Mouse (Mus musculus): ENCODE results near the gene Klhdc10. TPM values are rescaled to one million over a fixed set of nuclear protein-coding genes. Genes with fewer than 3 reads are reported as not detected.
A peak's percentile ranks its signal among the peaks of the same experiment; 100 is the strongest.
"Not testable (repeated sequence)": the region's sequence is repeated elsewhere in the genome, so short reads cannot be mapped to it uniquely, and the experiment has no call there.

Klhdc10 gene
- polyA plus RNA-seq, 1 experiment from 2014 or later, result 29.4 TPM

DNA sequence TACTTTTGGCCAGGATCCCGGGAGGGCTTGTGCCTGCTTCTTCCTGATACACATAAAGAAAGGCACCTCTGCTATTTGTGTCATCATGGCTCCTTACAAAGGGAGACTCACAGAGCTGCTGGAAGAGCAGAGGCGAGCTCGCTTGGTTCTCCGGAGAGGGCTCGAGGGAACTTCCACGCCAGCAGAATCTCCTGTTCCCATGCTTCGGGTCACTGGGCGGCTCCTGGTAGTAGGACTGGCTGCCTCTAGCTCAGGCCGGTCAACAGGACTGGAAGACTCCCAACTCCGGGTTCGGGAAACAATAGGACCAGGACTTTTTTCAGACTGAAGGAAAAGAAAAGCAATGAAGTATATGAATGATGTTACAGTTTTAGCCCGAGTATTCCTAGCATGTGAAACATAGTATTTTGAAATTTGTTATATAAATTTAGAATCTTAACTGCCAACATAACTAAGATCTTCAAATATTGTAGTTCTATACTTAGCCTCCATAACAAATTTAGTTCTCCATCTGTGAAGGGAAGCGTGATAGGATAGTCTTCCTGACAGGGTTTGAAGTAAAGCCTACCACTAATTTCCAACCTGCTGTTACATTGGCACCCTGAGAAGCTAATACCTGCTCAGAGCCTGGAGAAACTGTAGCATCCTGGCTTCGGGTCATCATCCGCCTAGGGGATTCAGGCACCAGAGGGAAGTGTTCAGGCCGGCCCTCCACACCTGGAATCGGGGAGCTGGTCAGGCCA, 28.9 kb upstream of the Klhdc10 start:
- Histone ChIP-seq H3K36me3 (peaks cover 90% of the 10 kb centered on the region), H3K4me3 (replicated peaks) (no peak overlapping the region), H3K9me3 (replicated peaks) (no peaks in the 10 kb centered on the region), H3K27ac (replicated peaks) (no peak overlapping the region), H3K4me2 (no peak overlapping the region), H3K27me3 (replicated peaks) (no peaks in the 10 kb centered on the region), H3K4me1 (no peaks in the 10 kb centered on the region), H3K9ac (replicated peaks) (no peak overlapping the region)
- ATAC-seq (ENCODE audit: low FRiP score), result no peak
- WGBS, result 94% methylated on average over 17 of the region's 17 CpGs

DNA sequence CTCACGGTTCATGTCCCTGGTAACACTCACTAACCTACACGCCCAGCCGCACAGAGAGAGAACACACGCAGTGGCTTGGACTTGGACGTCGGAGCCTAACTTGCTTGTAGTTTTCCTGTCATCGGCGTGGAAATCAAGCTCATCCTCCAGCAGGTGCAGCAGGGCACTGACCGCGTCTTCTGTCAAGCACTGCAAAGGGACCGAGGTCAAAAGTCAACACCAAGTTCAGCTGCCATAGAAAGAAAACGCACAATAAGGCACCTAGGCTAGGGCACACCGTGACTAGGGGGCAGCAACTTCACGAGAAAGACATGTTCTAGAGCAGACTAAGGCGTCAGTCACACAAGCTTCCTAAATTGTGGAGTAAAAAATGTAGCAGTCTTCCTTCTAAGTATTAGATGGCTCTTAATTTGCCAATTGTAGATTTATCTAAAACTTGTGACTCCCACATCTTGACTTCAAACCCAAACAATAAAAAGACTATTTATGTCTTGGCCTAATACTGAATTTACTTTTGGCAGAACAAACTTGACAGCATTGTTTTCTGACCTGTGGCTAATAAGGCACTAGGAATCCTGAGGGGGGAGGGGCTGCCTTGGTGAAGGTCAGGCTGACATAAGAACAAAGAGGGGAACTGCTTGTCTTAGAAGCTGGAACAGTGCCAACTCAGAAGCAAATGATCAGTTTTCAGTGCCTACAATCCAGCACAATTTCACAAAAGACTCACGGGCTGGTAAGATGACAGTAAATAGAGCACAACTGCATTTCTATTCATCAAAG, 26.7 kb upstream of the Klhdc10 start:
- Histone ChIP-seq H3K27ac (replicated peaks) (no peak overlapping the region), H3K36me3 (peaks cover 85% of the 10 kb centered on the region), H3K9ac (replicated peaks) (no peak overlapping the region), H3K4me1 (no peaks in the 10 kb centered on the region), H3K27me3 (replicated peaks) (no peaks in the 10 kb centered on the region), H3K4me3 (replicated peaks) (no peak overlapping the region), H3K9me3 (replicated peaks) (no peaks in the 10 kb centered on the region), H3K4me2 (no peak overlapping the region)
- no peak for ATAC-seq (ENCODE audit: low FRiP score)
- WGBS, result 87% methylated on average over 16 of the region's 16 CpGs

DNA sequence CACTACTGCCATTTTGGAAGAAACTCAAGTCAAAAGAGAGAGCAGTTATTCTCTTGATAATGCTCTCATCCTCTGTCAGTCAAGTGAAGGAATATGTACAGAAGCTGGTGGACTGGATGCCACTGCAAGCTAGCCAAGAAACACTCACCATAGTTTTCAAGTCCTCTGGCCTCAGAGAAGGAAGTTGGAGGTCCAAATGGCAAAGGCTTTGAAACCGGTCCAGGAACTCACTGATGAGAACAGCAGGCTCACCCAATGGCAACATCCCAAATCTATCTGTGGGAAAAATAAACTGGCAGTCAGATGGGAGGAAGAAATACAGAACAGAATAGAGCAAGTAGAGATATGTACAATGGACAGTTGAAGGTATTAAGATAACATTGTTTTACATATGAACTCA, 25.9 kb upstream of the Klhdc10 start:
- no peak for ATAC-seq (ENCODE audit: low FRiP score)

DNA sequence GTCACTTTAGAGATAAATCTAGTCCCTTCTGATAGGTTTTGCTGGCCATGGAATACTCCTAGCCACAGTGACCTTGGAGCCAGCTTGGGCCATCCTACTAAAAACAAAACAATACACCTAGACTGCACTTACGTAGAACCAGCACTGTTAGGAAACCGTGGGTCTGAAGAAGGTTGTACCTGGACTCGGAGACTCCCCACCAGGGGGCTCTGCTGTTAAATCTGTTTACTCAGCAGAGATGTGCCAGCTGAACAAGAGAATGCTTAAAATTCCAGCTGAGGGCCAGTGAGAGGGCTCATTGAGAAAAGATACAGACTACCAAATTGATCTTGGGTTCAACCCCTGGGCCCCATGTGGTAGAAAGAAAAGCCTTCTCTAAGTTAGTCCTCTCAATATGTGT, 20.6 kb upstream of the Klhdc10 start:
- Histone ChIP-seq H3K9me3 (replicated peaks) (no peaks in the 10 kb centered on the region), H3K9ac (replicated peaks) (no peak overlapping the region), H3K36me3 (peaks cover 81% of the 10 kb centered on the region), H3K4me2 (no peak overlapping the region), H3K27me3 (replicated peaks) (no peaks in the 10 kb centered on the region), H3K4me1 (no peaks in the 10 kb centered on the region), H3K4me3 (replicated peaks) (no peak overlapping the region), H3K27ac (replicated peaks) (no peak overlapping the region)
- 72% methylated on average over 3 of the region's 3 CpGs for WGBS
- ATAC-seq (ENCODE audit: low FRiP score), result no peak

More for the DNA sequence above, 25.9 kb upstream of the Klhdc10 start:
- H3K4me1 ChIP-seq, result no peaks in the 10 kb centered on the region
- no peak overlapping the region for H3K27ac ChIP-seq (replicated peaks)
- no peak overlapping the region for H3K4me3 ChIP-seq (replicated peaks)
- H3K9ac ChIP-seq (replicated peaks), result no peak overlapping the region
- H3K9me3 ChIP-seq (replicated peaks), result no peaks in the 10 kb centered on the region
- WGBS, result 91% methylated on average over 1 of the region's 1 CpGs
- no peak overlapping the region for H3K4me2 ChIP-seq
- H3K36me3 ChIP-seq, result peaks cover 85% of the 10 kb centered on the region
- no peaks in the 10 kb centered on the region for H3K27me3 ChIP-seq (replicated peaks)

DNA sequence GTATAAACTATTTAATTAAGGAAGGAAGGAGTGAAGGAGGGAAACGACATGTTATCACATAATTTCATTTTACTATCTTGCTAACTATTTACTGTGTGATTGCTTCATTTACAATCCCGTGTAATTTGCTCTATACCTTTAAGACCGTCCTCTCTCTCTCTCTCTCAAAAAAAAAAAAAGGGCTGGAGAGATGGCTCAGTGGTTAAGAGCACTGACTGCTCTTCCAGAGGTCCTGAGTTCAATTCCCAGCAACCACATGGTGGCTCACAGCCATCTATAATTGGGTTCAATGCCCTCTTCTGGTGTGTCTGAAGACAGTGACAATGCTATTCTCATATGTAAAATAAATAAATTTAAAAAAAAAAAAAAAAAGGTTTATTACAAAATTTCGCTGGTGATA, 11.4 kb upstream of the Klhdc10 start:
- 15% methylated on average over 4 of the region's 4 CpGs for WGBS
- peaks cover 16% of the 10 kb centered on the region for H3K36me3 ChIP-seq
- H3K27ac ChIP-seq (replicated peaks), result peak overlapping the region; percentile 76
- peak overlapping the region; percentile 81 for H3K4me3 ChIP-seq (replicated peaks)
- 0 out of 2 replicates have a peak, but pooled peaks have one; percentile 26 for ATAC-seq (ENCODE audit: low FRiP score)
- not testable (repeated sequence) for H3K27me3 ChIP-seq (replicated peaks); H3K9me3 ChIP-seq (replicated peaks); H3K4me1 ChIP-seq
- peak overlapping the region; percentile 54 for H3K4me2 ChIP-seq
- peak overlapping the region; percentile 75 for H3K9ac ChIP-seq (replicated peaks)

DNA sequence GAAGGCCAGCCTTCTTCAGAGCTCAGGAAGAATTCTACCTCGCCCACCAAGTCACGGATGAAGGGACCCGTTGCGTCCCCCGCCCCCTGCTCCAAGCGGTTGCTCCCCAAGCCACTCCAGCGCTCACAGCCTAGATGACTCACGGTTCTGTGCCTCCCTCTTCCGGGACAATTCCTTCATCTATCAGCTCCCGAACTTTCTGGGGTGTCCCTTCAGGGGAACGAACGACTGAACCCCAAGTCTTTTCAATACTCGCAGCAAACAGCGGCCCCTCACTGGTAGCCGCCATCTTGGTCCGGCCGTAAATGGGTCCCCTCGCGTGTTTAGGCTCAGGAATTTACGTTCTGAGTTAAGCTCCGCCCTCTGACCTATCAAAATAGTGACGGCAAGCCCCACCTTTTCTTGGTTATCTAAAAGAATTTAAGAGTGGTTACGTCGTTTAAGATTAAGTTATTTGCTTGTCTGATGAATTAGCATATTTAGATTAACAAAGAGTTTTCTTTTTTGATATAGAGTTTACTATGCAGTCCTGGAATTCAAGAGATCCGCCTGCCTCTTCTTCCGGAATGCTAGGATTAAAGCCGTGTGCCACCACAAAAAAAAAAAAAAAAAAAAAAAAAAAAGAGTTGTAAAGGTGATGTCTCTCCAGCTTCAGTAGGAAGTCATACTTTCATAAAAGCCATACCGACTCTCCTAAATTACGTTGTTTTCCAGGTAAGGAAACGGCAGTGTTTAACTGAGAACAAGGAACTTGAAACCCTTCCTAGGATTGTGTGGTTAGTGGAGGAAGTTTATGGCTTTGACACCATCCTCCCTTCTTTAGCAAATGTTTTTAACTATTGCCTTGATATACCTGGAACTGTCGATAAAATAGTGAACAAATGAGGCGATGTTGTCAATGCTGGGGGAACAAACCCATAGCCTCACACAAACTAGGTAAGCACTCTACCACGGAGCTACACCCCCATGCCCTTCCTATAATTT, 10.7 kb upstream of the Klhdc10 start, which contains the start of gene Zc3hc1:
Gene Zc3hc1 (minus strand): TSS at position 315 of the 984 bp plus-strand sequence.
- Histone ChIP-seq H3K36me3 (peaks cover 9% of the 10 kb centered on the region), H3K27ac (replicated peaks) (peak within 1 kb of the TSS; percentile 76), H3K9ac (replicated peaks) (peak within 1 kb of the TSS; percentile 75), H3K4me3 (replicated peaks) (peak within 1 kb of the TSS; percentile 81), H3K4me2 (peak within 1 kb of the TSS; percentile 54), H3K9me3 (replicated peaks) (no peaks in the 10 kb centered on the region), H3K4me1 (peaks cover 9% of the 10 kb centered on the region), H3K27me3 (replicated peaks) (no peaks in the 10 kb centered on the region)
- WGBS, result 17% methylated on average over 33 of the region's 33 CpGs
- ATAC-seq (ENCODE audit: low FRiP score), result peak; percentile 87

DNA sequence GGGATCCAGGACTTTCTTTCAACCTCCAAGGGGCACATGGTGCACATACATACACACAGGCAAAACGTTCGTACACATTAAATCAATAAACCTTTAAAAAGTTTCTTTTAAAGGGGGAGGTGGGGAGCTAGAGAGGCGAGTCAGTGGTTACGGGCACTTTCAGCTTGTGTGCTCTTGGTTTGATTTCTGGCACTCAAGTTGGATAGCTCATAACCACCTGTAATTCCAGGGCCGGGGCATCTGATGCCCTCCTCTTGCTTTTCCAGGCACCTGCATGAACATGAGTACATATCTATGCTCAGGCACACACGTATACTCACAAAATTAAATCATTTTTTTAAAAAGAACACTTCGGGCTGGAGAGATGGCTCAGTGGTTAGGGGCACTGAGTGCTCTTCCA, 9.7 kb upstream of the Klhdc10 start:
- no peaks in the 10 kb centered on the region for H3K36me3 ChIP-seq
- no peak overlapping the region for H3K4me3 ChIP-seq (replicated peaks)
- H3K27me3 ChIP-seq (replicated peaks), result no peaks in the 10 kb centered on the region
- peaks cover 9% of the 10 kb centered on the region for H3K4me1 ChIP-seq
- H3K4me2 ChIP-seq, result no peak overlapping the region
- ATAC-seq (ENCODE audit: low FRiP score), result no peak
- H3K9me3 ChIP-seq (replicated peaks), result no peaks in the 10 kb centered on the region
- H3K9ac ChIP-seq (replicated peaks), result no peak overlapping the region
- no peak overlapping the region for H3K27ac ChIP-seq (replicated peaks)
- 91% methylated on average over 7 of the region's 7 CpGs for WGBS

DNA sequence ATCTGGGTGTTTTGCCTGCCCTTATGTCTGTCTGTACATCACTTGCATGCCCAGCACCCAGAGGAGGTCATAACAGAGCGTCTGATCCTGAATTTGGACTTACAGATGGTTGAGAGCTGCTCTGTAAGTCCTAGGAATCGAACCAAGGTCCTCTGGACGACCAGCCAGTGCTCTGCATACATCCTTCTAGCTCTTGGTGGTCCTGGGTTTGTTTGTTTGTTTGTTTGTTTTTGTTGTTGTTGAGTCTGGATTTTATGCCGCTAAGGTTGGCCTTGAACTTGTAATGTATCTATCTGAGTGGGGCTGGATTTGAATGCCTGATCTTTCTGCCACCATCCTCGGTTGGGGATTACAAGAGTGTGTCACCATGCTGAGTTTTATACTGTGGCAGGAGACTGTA, 1.5 kb upstream of the Klhdc10 start:
- Histone ChIP-seq H3K4me2 (peak overlapping the region; percentile 55), H3K27ac (replicated peaks) (peak overlapping the region; percentile 99), H3K9ac (replicated peaks) (peak overlapping the region; percentile 79; the same call in 1 of the 2 replicates), H3K4me3 (replicated peaks) (no peak overlapping the region), H3K27me3 (replicated peaks) (no peaks in the 10 kb centered on the region), H3K36me3 (no peaks in the 10 kb centered on the region), H3K9me3 (replicated peaks) (no peaks in the 10 kb centered on the region), H3K4me1 (peaks cover 18% of the 10 kb centered on the region)
- WGBS, result 80% methylated on average over 5 of the region's 5 CpGs
- ATAC-seq (ENCODE audit: low FRiP score), result no peak

DNA sequence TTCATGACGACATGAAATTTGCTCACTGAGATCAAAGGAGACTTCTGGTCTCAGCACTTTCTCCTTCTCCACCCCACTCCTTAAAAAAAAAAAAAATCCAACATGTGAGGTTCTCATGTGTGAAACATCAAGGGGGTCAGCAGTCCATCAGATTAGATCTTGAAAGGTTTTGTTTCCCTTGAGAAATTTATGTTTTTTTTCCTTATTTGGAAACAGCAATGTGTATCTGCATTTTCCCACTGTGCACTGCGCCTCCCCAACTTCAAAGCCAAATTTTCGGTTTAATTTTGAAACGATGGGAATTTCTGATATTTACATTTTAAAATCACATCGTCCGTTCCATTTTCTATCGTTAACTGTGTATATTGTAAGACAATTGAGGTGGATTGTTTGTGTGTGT, 952 bp upstream of the Klhdc10 start:
- ATAC-seq (ENCODE audit: low FRiP score), result no peak
- 6% methylated on average over 7 of the region's 7 CpGs for WGBS
- no peaks in the 10 kb centered on the region for H3K27me3 ChIP-seq (replicated peaks)

DNA sequence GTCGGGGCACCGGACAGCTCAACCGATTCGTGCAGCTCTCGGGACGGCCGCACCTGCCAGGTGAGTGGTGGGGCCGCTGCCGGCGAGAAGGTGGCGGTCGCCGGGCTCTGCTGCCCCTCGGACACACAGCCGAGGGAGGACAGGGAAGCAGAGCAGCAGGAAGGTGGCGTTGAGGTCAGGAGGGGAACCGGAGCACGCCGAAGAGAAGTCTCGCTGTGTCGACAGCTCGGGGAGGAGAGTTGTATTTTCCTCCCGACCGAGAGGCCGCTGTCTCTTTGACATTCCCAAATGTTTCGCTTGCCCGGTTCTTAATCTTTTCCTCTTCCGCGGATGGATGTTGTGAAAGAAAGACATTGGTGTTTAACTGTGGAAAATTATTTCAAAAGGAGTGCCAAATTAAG, 423 bp downstream of the Klhdc10 start:
- WGBS, result 1% methylated on average over 29 of the region's 29 CpGs
- H3K9me3 ChIP-seq (replicated peaks), result no peaks in the 10 kb centered on the region
- peak; percentile 16 for ATAC-seq (ENCODE audit: low FRiP score)
- H3K4me2 ChIP-seq, result peak overlapping the region; percentile 60
- peak overlapping the region; percentile 98 for H3K4me3 ChIP-seq (replicated peaks)
- peak overlapping the region; percentile 97 for H3K9ac ChIP-seq (replicated peaks)
- H3K27me3 ChIP-seq (replicated peaks), result no peaks in the 10 kb centered on the region
- no peaks in the 10 kb centered on the region for H3K36me3 ChIP-seq
- H3K27ac ChIP-seq (replicated peaks), result peak overlapping the region; percentile 94
- H3K4me1 ChIP-seq, result peaks cover 19% of the 10 kb centered on the region

More for the DNA sequence above, 952 bp upstream of the Klhdc10 start:
- Histone ChIP-seq H3K4me2 (peak overlapping the region; percentile 55), H3K4me1 (peaks cover 19% of the 10 kb centered on the region), H3K9me3 (replicated peaks) (no peaks in the 10 kb centered on the region), H3K27ac (replicated peaks) (peak overlapping the region; percentile 99), H3K4me3 (replicated peaks) (peak overlapping the region; percentile 98), H3K9ac (replicated peaks) (peak overlapping the region; percentile 79), H3K36me3 (no peaks in the 10 kb centered on the region)

DNA sequence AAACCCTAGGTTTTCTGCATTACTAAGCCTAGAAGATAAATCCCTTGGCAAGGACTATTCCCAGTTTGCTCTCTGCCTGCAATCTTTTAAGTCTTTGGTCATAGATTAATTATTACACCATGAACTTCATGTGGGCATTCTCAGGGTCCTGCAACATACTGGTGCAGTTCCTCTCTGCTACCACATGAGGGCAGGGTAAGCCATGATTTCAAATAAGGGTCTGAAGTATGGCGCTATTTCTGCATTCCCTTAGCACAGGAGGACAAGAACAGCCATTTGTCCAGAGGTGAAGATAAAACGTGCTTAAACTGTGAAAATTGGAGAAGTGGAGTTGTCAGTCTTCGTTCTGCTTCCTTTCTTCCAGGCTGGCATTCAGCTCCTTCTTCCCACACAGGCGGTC, 1.8 kb downstream of the Klhdc10 start:
- Histone ChIP-seq H3K4me3 (replicated peaks) (peak overlapping the region; percentile 39), H3K4me2 (peak overlapping the region; percentile 60), H3K36me3 (no peaks in the 10 kb centered on the region), H3K27ac (replicated peaks) (peak overlapping the region; percentile 74), H3K9ac (replicated peaks) (peak overlapping the region; percentile 51), H3K9me3 (replicated peaks) (no peaks in the 10 kb centered on the region), H3K27me3 (replicated peaks) (no peaks in the 10 kb centered on the region), H3K4me1 (peaks cover 19% of the 10 kb centered on the region)
- ATAC-seq (ENCODE audit: low FRiP score), result no peak
- WGBS, result 16% methylated on average over 4 of the region's 4 CpGs

Data from neural tube, embryonic 15.5 days (tissue).